Mouse (Mus musculus): ENCODE data around the gene Foxc1.

- TF ChIP-seq POLR2A (IDR thresholded peaks at IDR 0.05; ENCODE audit: extremely low read depth, insufficient read depth, low read length) (no peak), CTCF (IDR thresholded peaks at IDR 0.05; ENCODE audit: low read depth, low read length) (no peak)
These were observed 3.9 kb downstream of the Foxc1 start for GRCm38 (mm10) chr13:31810375-31810692.

Measured in liver, adult 2 months (tissue).